Mouse (Mus musculus) kidney, adult 2 months (tissue): ENCODE results near the gene Rnf31.
A peak's percentile ranks its signal among the peaks of the same experiment; 100 is the strongest.

ENCODE experiments used
- CTCF ChIP-seq: fragments of 200-500 bp; conservative IDR thresholded peaks from 2 replicates; pipeline ENCODE4 v1.5.1; 2011; ENCODE audit warnings: low read depth, mild to moderate bottlenecking, control low read depth, low read length, moderate library complexity, mixed read lengths; ENCODE audit not compliant: insufficient read depth, insufficient read length
- POLR2A ChIP-seq: fragments of 200-500 bp; IDR thresholded peaks from one replicate; pipeline ENCODE4 v1.6.1; 2011; ENCODE audit warnings: low read depth, low read length, control low read depth

GRCm38 (mm10) chr14:55643060-55643907 is 51.8 kb downstream of the Rnf31 start, which contains the start of gene Tm9sf1:
- no peak for TF ChIP-seq CTCF
- TF ChIP-seq POLR2A: peak; percentile 41
